Mouse (Mus musculus) lung, postnatal 25 days (tissue): ENCODE data around the gene Lrguk.

ENCODE experiments used
- DNase-seq: peaks from one replicate; pipeline ENCODE4 v3.0.0; 2022; ENCODE audit warnings: low spot score

The Lrguk gene

GRCm38 (mm10) chr6:34066790-34067189 lies 37.5 kb downstream of the Lrguk start:
- DNase-seq, result no peak

DNA sequence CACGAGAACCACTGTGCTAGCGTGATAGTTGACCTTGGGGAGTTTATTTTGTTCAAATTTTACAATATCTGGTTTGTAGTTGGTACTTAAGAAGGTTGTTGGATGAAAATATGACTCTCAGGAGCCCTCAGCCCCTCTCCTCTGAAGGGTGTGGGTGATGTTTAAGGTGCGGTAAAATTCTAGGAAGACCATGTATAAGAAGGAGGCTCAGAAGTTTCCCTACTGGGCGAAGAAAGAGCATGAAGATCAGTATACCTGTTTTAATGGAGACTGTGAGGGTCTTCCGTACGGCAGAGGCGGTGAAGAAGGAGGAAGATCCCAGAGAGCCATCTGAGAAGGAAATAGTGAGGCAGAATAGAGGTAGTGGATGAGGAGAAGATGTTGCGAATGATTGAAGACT lies 38.0 kb downstream of the Lrguk start:
- DNase-seq, result no peak

GRCm38 (mm10) chr6:34071936-34072335 lies 42.7 kb downstream of the Lrguk start:
- no peak for DNase-seq

DNA sequence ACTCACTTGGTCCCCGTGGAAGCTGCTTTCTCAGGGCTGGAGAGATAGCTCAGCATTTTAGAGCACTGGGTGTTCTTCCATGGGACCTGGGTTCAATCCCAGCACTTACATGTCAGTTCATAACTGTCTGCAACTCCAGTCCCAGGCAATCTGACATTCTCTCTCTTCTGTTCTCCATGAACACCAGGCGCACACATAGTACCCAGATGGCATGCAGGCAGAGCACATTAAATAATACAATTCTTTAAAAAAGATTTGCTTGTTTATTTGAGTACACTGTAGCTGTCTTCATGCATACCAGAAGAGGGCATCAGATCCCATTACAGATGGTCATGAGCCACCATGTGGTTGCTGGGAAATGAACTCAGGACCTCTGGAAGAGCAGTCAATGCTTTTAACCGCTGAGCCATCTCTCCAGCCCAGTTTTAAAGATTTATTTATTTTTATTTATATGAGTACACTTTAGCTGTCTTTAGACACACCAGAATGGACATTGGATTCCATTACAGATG lies 44.7 kb downstream of the Lrguk start:
- DNase-seq, result no peak

GRCm38 (mm10) chr6:34075520-34075919 lies 46.3 kb downstream of the Lrguk start:
- DNase-seq, result no peak

DNA sequence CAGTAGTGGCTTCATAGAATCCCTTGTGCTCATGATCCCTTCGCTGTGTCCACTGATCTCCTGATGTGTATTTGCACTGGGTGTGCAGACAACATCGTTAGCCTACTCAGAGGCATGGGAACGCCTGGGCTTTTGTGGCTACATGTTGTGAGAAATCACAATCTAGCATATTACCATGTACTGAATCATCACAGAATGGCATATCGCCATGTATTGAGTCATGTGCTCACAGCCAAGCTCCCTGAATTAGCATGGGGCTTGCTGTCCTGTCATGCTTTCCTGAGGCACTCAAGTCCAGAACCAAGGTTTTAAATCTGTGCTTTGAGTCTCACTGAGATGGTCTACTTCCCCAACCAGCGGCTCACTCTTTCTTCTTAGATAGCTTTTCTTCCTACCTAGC lies 54.2 kb downstream of the Lrguk start:
- no peak for DNase-seq

- no peak for DNase-seq
These were observed 58.5 kb downstream of the Lrguk start for GRCm38 (mm10) chr6:34087701-34088100.

- DNase-seq, result no peak
These were observed 59.7 kb downstream of the Lrguk start for GRCm38 (mm10) chr6:34088986-34089385.

GRCm38 (mm10) chr6:34091537-34091936 lies 62.3 kb downstream of the Lrguk start:
- DNase-seq, result no peak

- no peak for DNase-seq
These were observed 67.0 kb downstream of the Lrguk start for GRCm38 (mm10) chr6:34096274-34096673.

- DNase-seq, result no peak
These were observed 67.7 kb downstream of the Lrguk start for GRCm38 (mm10) chr6:34096905-34097304.

DNA sequence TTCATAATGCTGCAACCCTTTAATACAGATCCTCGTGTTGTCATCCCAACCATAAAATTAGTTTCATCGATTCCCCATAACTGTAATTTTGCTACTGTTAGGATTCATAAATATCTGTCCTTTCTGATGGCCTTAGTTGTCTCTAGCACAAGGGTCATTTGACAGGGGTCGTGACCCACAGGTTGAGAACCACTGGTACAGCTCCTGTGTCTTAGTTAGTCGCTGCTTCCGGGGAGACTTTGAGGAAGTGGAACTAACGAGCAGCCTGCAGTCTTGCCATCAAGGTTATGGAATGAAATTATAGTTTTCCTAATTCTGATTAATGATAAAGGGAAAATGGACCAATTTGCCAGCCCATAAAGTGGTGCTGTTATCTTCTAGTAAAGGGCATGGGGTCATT lies 70.5 kb downstream of the Lrguk start:
- DNase-seq, result no peak

DNA sequence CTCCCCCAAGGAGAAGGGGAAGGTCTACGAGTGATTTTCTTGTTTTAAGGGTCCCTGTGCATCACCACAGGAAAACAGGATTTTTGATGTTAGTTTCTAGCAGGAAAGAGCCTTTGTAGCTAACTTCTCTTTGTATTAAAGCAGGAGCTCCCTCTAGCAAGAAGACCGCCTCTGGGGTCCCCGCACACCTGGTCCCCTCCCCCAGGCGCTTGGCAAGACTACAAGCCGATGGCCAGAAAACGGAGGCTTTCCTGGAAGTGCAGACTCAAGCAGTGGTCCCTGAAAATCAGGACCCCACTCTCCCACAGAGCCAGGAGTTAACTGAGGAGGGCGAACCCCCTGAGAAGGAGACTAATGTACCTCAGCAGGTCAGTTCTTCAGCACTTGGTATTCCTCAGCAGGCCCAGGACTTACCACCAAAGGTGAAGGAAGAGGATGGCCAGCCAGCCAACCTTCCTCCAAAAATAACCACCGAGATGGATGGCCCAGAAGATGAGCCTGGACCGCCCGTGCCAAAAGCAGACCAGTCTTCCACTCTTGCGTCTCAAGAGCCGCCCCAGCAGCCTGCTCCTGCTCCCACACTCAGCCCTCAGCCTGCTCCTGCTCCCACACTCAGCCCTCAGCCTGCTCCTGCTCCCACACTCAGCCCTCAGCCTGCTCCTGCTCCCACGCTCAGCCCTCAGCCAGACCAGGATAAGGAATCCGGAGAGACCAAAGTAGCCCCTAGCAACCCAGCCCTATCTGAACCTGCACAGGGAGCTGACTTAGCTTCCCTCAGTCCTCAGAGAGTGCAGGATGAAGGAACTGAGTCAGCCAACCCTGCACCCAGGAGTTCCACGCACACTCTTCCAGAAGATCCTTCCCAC lies 72.5 kb downstream of the Lrguk start:
- DNase-seq, result no peak

- no peak for DNase-seq
These were observed 74.1 kb downstream of the Lrguk start for GRCm38 (mm10) chr6:34103251-34103920.

- no peak for DNase-seq
These were observed 81.3 kb downstream of the Lrguk start for GRCm38 (mm10) chr6:34110571-34110970.

GRCm38 (mm10) chr6:34111406-34111805 lies 82.2 kb downstream of the Lrguk start:
- no peak for DNase-seq

- no peak for DNase-seq
These were observed 87.7 kb downstream of the Lrguk start for GRCm38 (mm10) chr6:34116838-34117478.

- DNase-seq, result no peak
These were observed 95.2 kb downstream of the Lrguk start for GRCm38 (mm10) chr6:34124401-34124800.

GRCm38 (mm10) chr6:34129261-34129660 lies 100.0 kb downstream of the Lrguk start:
- no peak for DNase-seq

- no peak for DNase-seq
These were observed 103.1 kb downstream of the Lrguk start for GRCm38 (mm10) chr6:34132391-34132790.

GRCm38 (mm10) chr6:34138366-34138765 lies 109.1 kb downstream of the Lrguk start:
- no peak for DNase-seq

DNA sequence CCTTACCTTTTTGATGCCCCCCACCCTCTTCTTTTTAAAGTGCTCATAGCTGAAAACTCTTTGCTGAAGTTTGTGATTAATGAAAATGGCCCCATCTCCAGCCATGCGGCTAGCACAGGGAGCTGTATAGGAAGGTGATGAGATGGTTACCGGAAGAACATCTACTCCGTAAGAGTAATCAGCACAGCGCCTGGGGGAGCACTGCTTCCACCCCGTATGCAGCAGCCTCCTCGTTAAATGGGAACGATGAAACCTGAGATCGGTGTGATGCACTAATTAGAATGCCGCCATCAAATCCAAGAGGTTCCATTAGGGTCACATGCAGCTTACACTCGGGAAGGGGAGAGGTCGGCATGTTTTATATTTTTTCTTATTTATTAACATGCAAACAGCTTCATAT lies 113.7 kb downstream of the Lrguk start:
- no peak for DNase-seq

DNA sequence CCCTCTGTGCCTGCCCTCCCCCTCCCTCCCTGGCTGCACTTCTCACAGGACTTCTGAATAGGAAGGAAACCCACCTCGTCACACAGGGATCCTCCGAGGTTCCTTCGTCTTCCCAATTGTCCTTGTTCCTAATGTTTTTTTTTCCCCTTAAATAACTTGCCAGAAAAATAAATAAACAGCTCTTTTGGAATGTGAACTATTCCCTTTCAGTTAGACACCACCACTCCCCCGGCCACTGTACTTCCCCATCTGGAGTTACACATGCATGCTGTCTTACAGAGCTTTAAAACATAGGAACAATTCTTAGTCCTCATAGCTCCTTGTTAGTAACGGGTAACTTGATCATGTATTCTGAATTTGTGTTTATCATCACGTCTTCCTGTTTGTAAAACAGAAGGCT lies 116.8 kb downstream of the Lrguk start:
- DNase-seq, result peak; percentile 2
